Mouse (Mus musculus) limb, embryonic 13.5 days (tissue): ENCODE measurements around the gene Ror1. TPM values are rescaled to one million over a fixed set of nuclear protein-coding genes. Genes with fewer than 3 reads are reported as not detected.

Experiments
- ATAC-seq: fragments of 200-750 bp; cut with Nextera tagmentation; 2 replicates; pipeline ENCODE4 v1.8.0; 2017; ENCODE audit warnings: low read depth, moderate number of reproducible peaks, moderate TSS enrichment; ENCODE audit not compliant: low FRiP score
- H3K27ac ChIP-seq: fragments of 300-500 bp; sonication (generic); 2 replicates; pipeline ENCODE4 v1.5.1; 2015; ENCODE audit warnings: inconsistent platforms, mild to moderate bottlenecking, moderate library complexity
- H3K27me3 ChIP-seq: fragments of 300-500 bp; sonication (generic); 2 replicates; pipeline ENCODE4 v1.6.1; 2015; ENCODE audit warnings: mild to moderate bottlenecking, inconsistent platforms
- H3K36me3 ChIP-seq: fragments of 300-500 bp; sonication (generic); 2 replicates; pipeline ENCODE4 v1.6.1; 2015; ENCODE audit warnings: inconsistent platforms, mild to moderate bottlenecking, moderate library complexity
- H3K4me1 ChIP-seq: fragments of 300-500 bp; sonication (generic); 2 replicates; pipeline ENCODE4 v1.6.1; 2015; ENCODE audit warnings: inconsistent platforms
- H3K4me2 ChIP-seq: fragments of 300-500 bp; sonication (generic); replicated peaks from 2 replicates; pipeline ENCODE4 v1.6.1; 2015; ENCODE audit warnings: inconsistent platforms, mild to moderate bottlenecking, moderate library complexity
- H3K4me3 ChIP-seq: fragments of 300-500 bp; sonication (generic); 2 replicates; pipeline ENCODE4 v1.5.1; 2015; ENCODE audit warnings: moderate library complexity, mild to moderate bottlenecking, inconsistent platforms
- H3K9ac ChIP-seq: fragments of 300-500 bp; sonication (generic); 2 replicates; pipeline ENCODE4 v1.6.1; 2015; ENCODE audit warnings: mild to moderate bottlenecking, inconsistent platforms
- H3K9me3 ChIP-seq: fragments of 300-500 bp; sonication (generic); 2 replicates; pipeline ENCODE4 v1.6.1; 2016; ENCODE audit warnings: inconsistent platforms
- WGBS: fragments of 180-500 bp; shearing (Covaris S2); methylation state at CpG from one replicate; pipeline ENCODE4 v1.1.7; 2015; 5-methylcytosine and 5-hydroxymethylcytosine counted together
- polyA plus RNA-seq: library from polyadenylated mRNA; unstranded; fragments of >200 nt; fragmentation: Nextera tagmentation; extraction: Ambion mirVana; gene quantifications from 2 replicates; pipeline ENCODE4 v1.2.1, GENCODE M21; 2015

The Ror1 gene
- polyA plus RNA-seq, 1 experiment from 2014 or later = 11.8 TPM

- 26% methylated on average over 11 of the region's 11 CpGs for WGBS
- ATAC-seq = peak; percentile 37; the same call in 1 of the 2 replicates
- peak overlapping the region; percentile 42 for H3K4me2 ChIP-seq
- peaks cover 67% of the 10 kb centered on the region for H3K4me1 ChIP-seq
- H3K9ac ChIP-seq = no peak overlapping the region
- no peaks in the 10 kb centered on the region for H3K9me3 ChIP-seq
- no peak overlapping the region for H3K4me3 ChIP-seq
- peaks cover 25% of the 10 kb centered on the region for H3K27me3 ChIP-seq
- no peaks in the 10 kb centered on the region for H3K36me3 ChIP-seq
- peak overlapping the region; percentile 72 for H3K27ac ChIP-seq
Measured at GRCm38 (mm10) chr4:100137102-100137835, 41.7 kb downstream of the Ror1 start.

GRCm38 (mm10) chr4:100141626-100142025 lies 46.0 kb downstream of the Ror1 start:
- H3K4me1 ChIP-seq = peaks cover 45% of the 10 kb centered on the region
- no peak overlapping the region for H3K4me3 ChIP-seq
- WGBS = 42% methylated on average over 2 of the region's 2 CpGs
- H3K9ac ChIP-seq = no peak overlapping the region
- H3K36me3 ChIP-seq = no peaks in the 10 kb centered on the region
- H3K27me3 ChIP-seq = 0 out of 2 replicates have a peak, but pooled peaks cover 3% of the 10 kb centered on the region
- no peak for ATAC-seq
- no peaks in the 10 kb centered on the region for H3K9me3 ChIP-seq
- H3K27ac ChIP-seq = no peak overlapping the region
- no peak overlapping the region for H3K4me2 ChIP-seq

GRCm38 (mm10) chr4:100144744-100145143 lies 49.2 kb downstream of the Ror1 start:
- 44% methylated on average over 4 of the region's 4 CpGs for WGBS
- H3K27me3 ChIP-seq = no peaks in the 10 kb centered on the region
- H3K4me2 ChIP-seq = no peak overlapping the region
- H3K4me3 ChIP-seq = no peak overlapping the region
- H3K36me3 ChIP-seq = no peaks in the 10 kb centered on the region
- ATAC-seq = no peak
- H3K9ac ChIP-seq = no peak overlapping the region
- peaks cover 17% of the 10 kb centered on the region for H3K4me1 ChIP-seq
- no peak overlapping the region for H3K27ac ChIP-seq
- H3K9me3 ChIP-seq = no peaks in the 10 kb centered on the region

GRCm38 (mm10) chr4:100150797-100151196 lies 55.2 kb downstream of the Ror1 start:
- no peaks in the 10 kb centered on the region for H3K9me3 ChIP-seq
- H3K9ac ChIP-seq = no peak overlapping the region
- no peak overlapping the region for H3K4me2 ChIP-seq
- peaks cover 17% of the 10 kb centered on the region for H3K4me1 ChIP-seq
- peaks cover 12% of the 10 kb centered on the region for H3K27me3 ChIP-seq
- no peaks in the 10 kb centered on the region for H3K36me3 ChIP-seq
- 82% methylated on average over 1 of the region's 1 CpGs for WGBS
- no peak overlapping the region for H3K4me3 ChIP-seq
- no peak overlapping the region for H3K27ac ChIP-seq
- no peak for ATAC-seq

GRCm38 (mm10) chr4:100154560-100155130 lies 59.1 kb downstream of the Ror1 start:
- Histone ChIP-seq H3K4me3 (no peak overlapping the region), H3K4me1 (peaks cover 36% of the 10 kb centered on the region), H3K9me3 (no peaks in the 10 kb centered on the region), H3K27ac (no peak overlapping the region), H3K9ac (no peak overlapping the region), H3K4me2 (no peak overlapping the region), H3K36me3 (no peaks in the 10 kb centered on the region), H3K27me3 (peaks cover 12% of the 10 kb centered on the region)
- 58% methylated on average over 7 of the region's 7 CpGs for WGBS
- ATAC-seq = no peak; the same call in 1 of the 2 replicates

GRCm38 (mm10) chr4:100155731-100156130 lies 60.1 kb downstream of the Ror1 start:
- H3K27me3 ChIP-seq = peaks cover 12% of the 10 kb centered on the region
- no peak overlapping the region for H3K9ac ChIP-seq
- WGBS = 65% methylated on average over 3 of the region's 3 CpGs
- ATAC-seq = no peak
- no peak overlapping the region for H3K27ac ChIP-seq
- no peak overlapping the region for H3K4me2 ChIP-seq
- H3K4me1 ChIP-seq = peaks cover 36% of the 10 kb centered on the region
- no peak overlapping the region for H3K4me3 ChIP-seq
- H3K9me3 ChIP-seq = no peaks in the 10 kb centered on the region
- H3K36me3 ChIP-seq = no peaks in the 10 kb centered on the region

GRCm38 (mm10) chr4:100158401-100158800 lies 62.8 kb downstream of the Ror1 start:
- WGBS = 57% methylated on average over 5 of the region's 5 CpGs
- H3K4me1 ChIP-seq = peaks cover 36% of the 10 kb centered on the region
- H3K4me3 ChIP-seq = no peak overlapping the region
- peaks cover 12% of the 10 kb centered on the region for H3K27me3 ChIP-seq
- no peaks in the 10 kb centered on the region for H3K9me3 ChIP-seq
- no peaks in the 10 kb centered on the region for H3K36me3 ChIP-seq
- ATAC-seq = no peak
- H3K27ac ChIP-seq = no peak overlapping the region
- H3K9ac ChIP-seq = no peak overlapping the region
- H3K4me2 ChIP-seq = no peak overlapping the region

GRCm38 (mm10) chr4:100160156-100160555 lies 64.6 kb downstream of the Ror1 start:
- Histone ChIP-seq H3K4me3 (no peak overlapping the region), H3K9ac (no peak overlapping the region), H3K4me1 (peaks cover 25% of the 10 kb centered on the region), H3K27me3 (peaks cover 8% of the 10 kb centered on the region), H3K9me3 (no peaks in the 10 kb centered on the region), H3K27ac (no peak overlapping the region), H3K4me2 (no peak overlapping the region), H3K36me3 (no peaks in the 10 kb centered on the region)
- no peak for ATAC-seq

GRCm38 (mm10) chr4:100165790-100166189 lies 70.2 kb downstream of the Ror1 start:
- Histone ChIP-seq H3K27ac (no peak overlapping the region), H3K9me3 (no peaks in the 10 kb centered on the region), H3K9ac (no peak overlapping the region), H3K4me2 (no peak overlapping the region), H3K4me1 (peaks cover 30% of the 10 kb centered on the region), H3K36me3 (no peaks in the 10 kb centered on the region), H3K27me3 (peaks cover 9% of the 10 kb centered on the region; the same call in 1 of the 2 replicates), H3K4me3 (no peak overlapping the region)
- WGBS = 84% methylated on average over 7 of the region's 7 CpGs
- no peak for ATAC-seq

- H3K4me2 ChIP-seq = no peak overlapping the region
- no peaks in the 10 kb centered on the region for H3K9me3 ChIP-seq
- H3K27me3 ChIP-seq = peaks cover 9% of the 10 kb centered on the region; the same call in 1 of the 2 replicates
- H3K4me3 ChIP-seq = no peak overlapping the region
- no peak overlapping the region for H3K27ac ChIP-seq
- no peak for ATAC-seq
- H3K9ac ChIP-seq = no peak overlapping the region
- peaks cover 41% of the 10 kb centered on the region for H3K4me1 ChIP-seq
- 70% methylated on average over 3 of the region's 3 CpGs for WGBS
- H3K36me3 ChIP-seq = no peaks in the 10 kb centered on the region
Measured at GRCm38 (mm10) chr4:100166871-100167270, 71.3 kb downstream of the Ror1 start.

- Histone ChIP-seq H3K27me3 (0 out of 2 replicates have a peak, but pooled peaks cover 5% of the 10 kb centered on the region), H3K27ac (no peak overlapping the region), H3K36me3 (no peaks in the 10 kb centered on the region), H3K4me1 (peaks cover 42% of the 10 kb centered on the region), H3K4me2 (peak overlapping the region; percentile 54), H3K9ac (no peak overlapping the region), H3K4me3 (no peak overlapping the region), H3K9me3 (no peaks in the 10 kb centered on the region)
- 46% methylated on average over 5 of the region's 5 CpGs for WGBS
- no peak for ATAC-seq
Measured at GRCm38 (mm10) chr4:100169683-100170082, 74.1 kb downstream of the Ror1 start.

- no peaks in the 10 kb centered on the region for H3K9me3 ChIP-seq
- no peak overlapping the region for H3K27ac ChIP-seq
- peaks cover 42% of the 10 kb centered on the region for H3K4me1 ChIP-seq
- WGBS = 28% methylated on average over 14 of the region's 14 CpGs
- ATAC-seq = peak; percentile 50; the same call in 1 of the 2 replicates
- 0 out of 2 replicates have a peak, but pooled peaks cover 3% of the 10 kb centered on the region for H3K27me3 ChIP-seq
- H3K4me2 ChIP-seq = peak overlapping the region; percentile 54
- H3K4me3 ChIP-seq = peak overlapping the region; percentile 22; the same call in 1 of the 2 replicates
- peak overlapping the region; percentile 31; the same call in 1 of the 2 replicates for H3K9ac ChIP-seq
- no peaks in the 10 kb centered on the region for H3K36me3 ChIP-seq
Measured at GRCm38 (mm10) chr4:100170161-100170650, 74.6 kb downstream of the Ror1 start.
